Mouse (Mus musculus) embryonic facial prominence, embryonic 13.5 days (tissue): ENCODE measurements at regions not wholly inside any gene's neighbourhood (a gene's known extent, or its start where the extent isn't known, plus 50 kb on each side); places are given as distances from the start of the nearest gene placed in this dataset.

Experiments
- ATAC-seq: fragments of 200-750 bp; cut with Nextera tagmentation; 2 replicates; pipeline ENCODE4 v1.8.0; 2017; ENCODE audit warnings: low read depth; ENCODE audit not compliant: insufficient number of reproducible peaks, insufficient read depth, low FRiP score, low TSS enrichment
- H3K27ac ChIP-seq: fragments of 300-500 bp; sonication (generic); 2 replicates; pipeline ENCODE4 v1.5.1; 2015; ENCODE audit warnings: moderate library complexity, mild to moderate bottlenecking, inconsistent platforms
- H3K27me3 ChIP-seq: fragments of 300-500 bp; sonication (generic); 2 replicates; pipeline ENCODE4 v1.6.1; 2015; ENCODE audit warnings: mild to moderate bottlenecking, inconsistent platforms
- H3K36me3 ChIP-seq: fragments of 300-500 bp; sonication (generic); 2 replicates; pipeline ENCODE4 v1.6.1; 2015; ENCODE audit warnings: mild to moderate bottlenecking, inconsistent platforms
- H3K4me1 ChIP-seq: fragments of 300-500 bp; sonication (generic); 2 replicates; pipeline ENCODE4 v1.6.1; 2015; ENCODE audit warnings: inconsistent platforms
- H3K4me2 ChIP-seq: fragments of 300-500 bp; sonication (generic); 2 replicates; pipeline ENCODE4 v1.6.1; 2015; ENCODE audit warnings: moderate library complexity, mild to moderate bottlenecking, inconsistent platforms
- H3K4me3 ChIP-seq: fragments of 300-500 bp; sonication (generic); 2 replicates; pipeline ENCODE4 v1.5.1; 2015; ENCODE audit warnings: mild to moderate bottlenecking, inconsistent platforms
- H3K9ac ChIP-seq: fragments of 300-500 bp; sonication (generic); 2 replicates; pipeline ENCODE4 v1.6.1; 2015; ENCODE audit warnings: mild to moderate bottlenecking, inconsistent platforms
- H3K9me3 ChIP-seq: fragments of 300-500 bp; sonication (generic); 2 replicates; pipeline ENCODE4 v1.6.1; 2016; ENCODE audit warnings: inconsistent platforms
- WGBS: fragments of 180-500 bp; shearing (Covaris S2); methylation state at CpG from one replicate; pipeline ENCODE4 v1.1.7; 2015; ENCODE audit warnings: mixed read lengths; 5-methylcytosine and 5-hydroxymethylcytosine counted together

DNA sequence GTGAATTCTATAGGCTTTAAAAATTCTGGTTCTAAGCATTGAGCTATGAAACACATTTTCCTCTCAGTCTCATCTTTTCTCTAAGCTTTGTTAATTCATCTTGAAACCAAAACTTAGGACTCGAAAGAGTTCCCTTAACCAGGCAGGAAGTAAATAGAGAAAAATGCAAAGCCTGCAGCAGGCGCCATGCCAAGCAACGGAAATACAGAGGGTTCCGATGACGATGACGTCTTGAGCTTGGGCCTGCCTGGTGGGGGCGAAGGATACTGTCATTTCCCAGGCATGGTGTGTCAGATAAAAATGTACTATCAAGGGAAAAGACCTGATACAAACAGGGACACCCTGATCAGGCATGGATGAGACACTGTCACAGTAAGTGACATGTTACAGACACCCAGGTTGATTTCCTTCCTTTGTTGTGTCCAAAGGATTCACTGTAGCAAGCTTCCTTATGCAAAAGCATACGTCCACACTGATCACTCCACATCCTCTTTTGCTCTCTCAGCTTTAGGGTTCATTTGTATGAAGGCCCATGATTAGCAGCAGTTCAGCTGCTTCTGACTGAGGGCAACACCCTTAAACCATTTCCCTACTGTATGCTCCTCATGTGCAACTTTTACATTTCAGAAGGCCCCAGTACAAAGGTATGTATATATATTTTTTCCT, 135.0 kb downstream of the Cemip2 start:
- Histone ChIP-seq H3K4me2 (no peak overlapping the region), H3K4me3 (no peak overlapping the region), H3K36me3 (no peaks in the 10 kb centered on the region), H3K9ac (no peak overlapping the region), H3K27me3 (no peaks in the 10 kb centered on the region), H3K27ac (no peak overlapping the region), H3K4me1 (peaks cover 15% of the 10 kb centered on the region), H3K9me3 (no peaks in the 10 kb centered on the region)
- 73% methylated on average over 8 of the region's 8 CpGs for WGBS
- ATAC-seq, result no peak

DNA sequence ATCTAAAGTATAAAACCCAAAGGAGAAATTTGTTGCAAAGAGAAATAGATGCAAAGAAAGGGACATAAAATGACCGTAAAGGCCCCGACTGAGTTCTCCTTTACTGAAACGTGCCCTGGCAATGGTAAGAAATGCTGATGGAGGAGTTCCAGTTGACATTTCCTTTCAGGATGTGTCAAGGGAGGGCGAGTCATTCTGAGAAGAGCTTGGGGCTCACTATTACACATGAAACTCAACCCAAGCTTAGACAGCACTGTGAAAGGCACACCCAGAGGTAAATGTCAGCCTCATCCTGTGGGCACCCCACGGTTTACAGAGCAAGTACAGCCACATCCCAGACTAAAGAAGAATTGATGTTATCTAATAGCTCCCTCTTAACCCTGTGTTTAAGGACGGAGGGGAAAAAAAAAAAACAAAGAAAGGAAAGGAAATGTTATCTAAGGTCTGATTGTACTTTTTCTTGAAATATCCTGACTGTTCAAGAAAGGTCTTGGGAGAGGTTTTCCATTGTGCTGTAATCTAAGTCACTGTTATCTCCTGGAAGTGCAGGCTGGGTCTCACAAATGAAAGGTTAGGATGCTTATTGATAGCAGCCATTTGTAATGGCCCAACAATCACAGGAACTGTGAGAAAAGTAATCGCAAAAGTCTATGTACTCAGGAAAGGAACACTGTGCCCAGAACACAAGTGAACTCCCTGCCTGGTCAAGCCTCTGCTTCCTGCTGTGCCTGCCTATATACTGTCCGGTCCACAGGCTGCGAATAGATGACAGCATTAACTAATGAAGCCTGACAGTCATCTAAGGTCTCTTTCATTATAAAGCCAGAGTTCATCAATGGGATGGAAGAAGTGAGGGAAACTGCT, 135.8 kb downstream of the Cemip2 start:
- no peaks in the 10 kb centered on the region for H3K36me3 ChIP-seq
- peaks cover 15% of the 10 kb centered on the region for H3K4me1 ChIP-seq
- no peaks in the 10 kb centered on the region for H3K9me3 ChIP-seq
- 46% methylated on average over 9 of the region's 9 CpGs for WGBS
- H3K9ac ChIP-seq, result no peak overlapping the region
- H3K4me2 ChIP-seq, result no peak overlapping the region
- ATAC-seq, result no peak
- no peak overlapping the region for H3K4me3 ChIP-seq
- H3K27ac ChIP-seq, result no peak overlapping the region
- no peaks in the 10 kb centered on the region for H3K27me3 ChIP-seq

DNA sequence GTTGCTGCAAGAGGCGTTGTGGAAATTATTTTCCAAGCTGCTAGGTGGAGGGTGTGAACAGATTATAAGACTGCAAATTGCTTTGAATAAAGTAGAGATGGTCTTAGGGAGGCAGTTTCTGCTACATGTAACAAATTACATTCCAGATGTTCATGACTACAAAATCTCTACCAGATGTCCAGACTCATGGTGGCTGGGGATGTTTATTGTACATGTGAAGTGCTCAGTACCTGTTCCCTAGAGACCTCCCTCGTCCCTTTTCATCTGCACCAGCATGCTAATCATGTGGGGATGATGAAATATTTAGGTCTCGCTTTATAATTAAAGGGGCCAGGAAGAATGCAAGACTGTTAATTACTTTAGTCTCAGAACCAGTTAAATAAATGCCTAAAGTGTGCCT, 136.5 kb downstream of the Cemip2 start:
- Histone ChIP-seq H3K4me1 (peaks cover 15% of the 10 kb centered on the region), H3K4me3 (no peak overlapping the region), H3K4me2 (no peak overlapping the region), H3K27me3 (no peaks in the 10 kb centered on the region), H3K27ac (no peak overlapping the region), H3K9me3 (no peaks in the 10 kb centered on the region), H3K36me3 (no peaks in the 10 kb centered on the region), H3K9ac (no peak overlapping the region)
- no peak for ATAC-seq
- 26% methylated on average over 3 of the region's 3 CpGs for WGBS

DNA sequence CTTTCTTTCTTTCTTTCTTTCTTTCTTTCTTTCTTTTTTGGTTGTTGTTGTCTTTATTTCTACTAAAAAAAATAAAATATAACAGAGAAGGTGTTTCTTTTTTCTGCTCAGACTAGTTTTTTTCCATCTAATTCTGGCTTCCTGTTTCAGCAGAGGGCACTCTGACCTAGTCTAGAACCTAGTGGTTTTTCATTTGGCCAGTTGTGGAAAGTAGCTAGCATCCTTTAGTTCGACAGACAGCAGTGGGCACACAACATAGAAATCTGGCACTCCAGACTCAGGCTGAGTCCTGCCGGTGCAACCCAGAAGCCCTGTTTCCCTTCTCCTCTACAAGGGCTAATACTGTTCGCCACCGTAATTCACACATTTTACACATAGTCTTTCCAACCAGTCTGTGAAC, 140.0 kb downstream of the Cemip2 start:
- H3K4me3 ChIP-seq, result no peak overlapping the region
- H3K9me3 ChIP-seq, result no peaks in the 10 kb centered on the region
- WGBS, result 86% methylated on average over 4 of the region's 4 CpGs
- no peaks in the 10 kb centered on the region for H3K36me3 ChIP-seq
- H3K27me3 ChIP-seq, result no peaks in the 10 kb centered on the region
- no peak overlapping the region for H3K4me2 ChIP-seq
- ATAC-seq, result no peak
- peaks cover 15% of the 10 kb centered on the region for H3K4me1 ChIP-seq
- H3K27ac ChIP-seq, result no peak overlapping the region
- H3K9ac ChIP-seq, result no peak overlapping the region

DNA sequence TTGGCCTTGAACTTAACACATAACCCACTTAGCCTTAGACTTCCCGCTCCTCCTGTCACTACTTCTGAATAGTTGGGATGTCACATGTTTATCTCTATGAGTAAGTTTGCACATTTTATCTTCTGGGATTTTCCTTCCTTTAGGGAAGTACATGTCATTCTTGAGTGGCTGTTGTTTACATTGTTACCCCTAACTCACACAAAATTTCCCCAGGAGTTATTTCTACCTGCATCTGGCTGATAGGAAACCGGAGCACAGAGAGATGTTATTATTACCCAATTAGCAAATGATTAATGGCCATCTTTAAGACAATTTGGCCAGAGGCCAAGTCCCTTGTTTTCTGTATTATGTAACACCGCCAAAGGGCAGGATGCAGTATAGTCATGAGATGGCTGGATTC, 140.9 kb downstream of the Cemip2 start:
- no peak for ATAC-seq
- H3K9ac ChIP-seq, result no peak overlapping the region
- H3K9me3 ChIP-seq, result no peaks in the 10 kb centered on the region
- H3K27ac ChIP-seq, result no peak overlapping the region
- no peaks in the 10 kb centered on the region for H3K27me3 ChIP-seq
- H3K4me2 ChIP-seq, result no peak overlapping the region
- no peak overlapping the region for H3K4me3 ChIP-seq
- WGBS, result 71% methylated on average over 3 of the region's 3 CpGs
- no peaks in the 10 kb centered on the region for H3K36me3 ChIP-seq
- H3K4me1 ChIP-seq, result peaks cover 11% of the 10 kb centered on the region

DNA sequence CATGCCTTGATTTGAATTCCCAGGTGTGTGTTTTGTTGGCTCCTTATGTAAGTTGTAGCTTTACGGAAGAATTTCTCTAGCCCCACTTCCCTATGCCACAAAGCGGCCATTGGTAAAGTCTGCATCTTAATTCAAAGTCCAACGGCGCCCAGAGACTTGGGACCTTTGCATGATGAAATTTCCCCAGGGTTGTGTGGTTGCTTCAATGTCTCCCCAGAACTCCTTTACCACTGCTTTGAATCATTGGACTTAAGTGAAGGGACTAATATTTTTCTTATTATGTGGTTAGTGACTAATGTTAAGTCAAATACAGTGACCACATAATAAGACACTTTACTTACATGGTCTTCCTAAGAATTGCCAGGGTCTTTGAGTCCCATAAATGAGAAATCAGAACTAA, 162.0 kb downstream of the Cemip2 start:
- no peaks in the 10 kb centered on the region for H3K4me1 ChIP-seq
- H3K27ac ChIP-seq, result no peak overlapping the region
- H3K4me3 ChIP-seq, result no peak overlapping the region
- H3K36me3 ChIP-seq, result no peaks in the 10 kb centered on the region
- no peak for ATAC-seq
- no peaks in the 10 kb centered on the region for H3K9me3 ChIP-seq
- WGBS, result 86% methylated on average over 4 of the region's 4 CpGs
- H3K27me3 ChIP-seq, result no peaks in the 10 kb centered on the region
- H3K9ac ChIP-seq, result no peak overlapping the region
- H3K4me2 ChIP-seq, result no peak overlapping the region

DNA sequence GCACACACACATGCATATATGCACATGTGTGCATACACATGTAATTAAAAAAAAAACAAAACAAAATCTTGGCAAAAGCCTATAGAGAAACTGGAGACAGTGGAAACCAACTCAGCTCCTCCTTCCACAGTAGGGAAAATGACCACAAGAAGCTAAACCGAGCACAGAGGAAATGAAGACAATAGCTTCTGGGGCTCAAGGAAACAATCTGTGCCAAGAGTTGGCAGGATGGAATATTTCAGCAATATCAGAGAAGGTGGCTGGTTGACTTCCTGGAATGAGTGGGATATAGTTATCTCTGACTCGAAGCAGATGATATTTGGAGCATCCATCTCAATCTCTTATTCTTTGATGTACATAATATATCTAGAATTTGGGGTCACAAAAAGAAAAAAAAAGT, 163.6 kb downstream of the Cemip2 start:
- Histone ChIP-seq H3K4me2 (no peak overlapping the region), H3K4me1 (no peaks in the 10 kb centered on the region), H3K9ac (no peak overlapping the region), H3K9me3 (no peaks in the 10 kb centered on the region), H3K27me3 (no peaks in the 10 kb centered on the region), H3K27ac (no peak overlapping the region), H3K4me3 (no peak overlapping the region), H3K36me3 (no peaks in the 10 kb centered on the region)
- 66% methylated on average over 2 of the region's 2 CpGs for WGBS
- ATAC-seq, result no peak

DNA sequence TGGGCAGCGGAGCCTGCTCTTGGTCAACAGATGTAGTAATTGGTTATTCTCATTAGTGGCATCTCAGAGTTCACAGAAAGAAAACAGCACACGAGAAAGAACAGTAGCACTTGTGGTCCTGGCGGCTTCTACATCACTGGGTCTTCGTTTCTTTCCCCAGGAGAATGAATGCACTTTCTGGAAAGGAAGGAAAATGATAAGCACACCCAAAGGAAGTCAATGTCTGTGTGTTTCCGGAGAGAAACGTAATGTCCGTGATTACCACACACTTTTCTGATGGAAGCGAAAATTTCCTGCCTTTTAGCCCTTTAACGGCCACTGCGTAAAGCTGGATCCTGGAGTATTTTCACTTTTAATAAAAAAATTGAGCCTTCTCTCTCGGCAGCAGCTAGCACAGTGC, 164.1 kb downstream of the Cemip2 start:
- H3K4me2 ChIP-seq, result no peak overlapping the region; the same call in 1 of the 2 replicates
- H3K9ac ChIP-seq, result no peak overlapping the region
- 49% methylated on average over 11 of the region's 11 CpGs for WGBS
- no peaks in the 10 kb centered on the region for H3K9me3 ChIP-seq
- no peak overlapping the region for H3K4me3 ChIP-seq
- H3K27me3 ChIP-seq, result no peaks in the 10 kb centered on the region
- no peak overlapping the region; the same call in 1 of the 2 replicates for H3K27ac ChIP-seq
- no peak for ATAC-seq
- no peaks in the 10 kb centered on the region for H3K36me3 ChIP-seq
- no peaks in the 10 kb centered on the region for H3K4me1 ChIP-seq

DNA sequence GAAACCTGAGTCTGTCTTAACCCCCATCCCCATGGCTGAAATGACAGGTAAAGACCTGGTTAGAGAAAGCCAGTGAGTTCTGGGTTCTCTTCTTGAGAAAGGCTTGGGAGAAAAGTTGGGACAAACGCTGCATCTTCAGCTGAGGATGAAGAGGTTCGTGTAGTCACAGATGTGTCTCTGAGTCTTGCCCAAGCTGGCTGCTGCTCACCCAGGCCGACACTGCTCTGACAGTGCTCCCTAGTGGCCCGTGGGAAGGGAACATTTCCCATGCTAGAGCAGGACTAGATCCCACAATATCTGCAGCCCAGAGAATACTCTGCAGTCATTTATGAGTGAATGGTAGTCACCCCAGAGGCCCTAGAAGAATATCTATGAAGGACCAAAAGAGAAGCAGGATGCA, 165.3 kb downstream of the Cemip2 start:
- Histone ChIP-seq H3K4me3 (no peak overlapping the region), H3K4me1 (no peaks in the 10 kb centered on the region), H3K27me3 (no peaks in the 10 kb centered on the region), H3K9me3 (no peaks in the 10 kb centered on the region), H3K9ac (no peak overlapping the region), H3K27ac (no peak overlapping the region), H3K36me3 (no peaks in the 10 kb centered on the region), H3K4me2 (no peak overlapping the region)
- ATAC-seq, result no peak
- WGBS, result 68% methylated on average over 4 of the region's 4 CpGs

DNA sequence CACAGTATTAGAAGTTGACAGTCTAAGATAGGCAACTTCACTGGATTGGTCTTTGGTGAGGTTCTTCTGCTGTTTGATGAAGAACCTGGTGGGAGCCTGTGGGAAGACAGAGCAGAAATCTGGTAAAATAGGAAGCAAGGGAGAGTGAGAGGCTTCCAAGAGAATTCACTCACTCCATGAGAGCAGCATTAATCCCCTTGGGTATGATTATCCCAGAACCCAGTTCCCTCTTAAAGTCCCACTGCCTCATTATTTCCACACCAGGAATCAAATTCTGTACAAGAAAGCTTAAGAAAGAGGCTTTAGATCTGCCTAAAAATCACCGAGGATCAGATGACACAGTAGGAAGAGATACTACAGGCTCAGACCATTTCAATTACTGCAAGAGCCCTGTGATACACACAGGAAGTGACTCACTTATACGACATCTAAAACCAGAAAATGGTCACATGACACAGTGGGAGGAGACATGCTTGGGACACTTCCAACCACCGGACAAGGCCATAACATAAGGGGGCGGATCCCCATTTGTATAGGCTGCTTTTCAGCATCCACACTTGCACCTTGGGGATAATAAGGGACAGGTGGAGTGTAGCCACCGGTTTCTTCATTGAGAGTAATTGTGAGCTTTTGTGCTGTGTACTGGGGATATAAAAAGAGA, 168.2 kb downstream of the Cemip2 start:
- no peaks in the 10 kb centered on the region for H3K9me3 ChIP-seq
- no peak overlapping the region for H3K27ac ChIP-seq
- no peaks in the 10 kb centered on the region for H3K4me1 ChIP-seq
- no peak overlapping the region for H3K4me3 ChIP-seq
- 0 out of 2 replicates have a peak, but pooled peaks have one; percentile 15 for ATAC-seq
- no peak overlapping the region for H3K9ac ChIP-seq
- H3K27me3 ChIP-seq, result no peaks in the 10 kb centered on the region
- no peaks in the 10 kb centered on the region for H3K36me3 ChIP-seq
- 41% methylated on average over 5 of the region's 5 CpGs for WGBS
- H3K4me2 ChIP-seq, result no peak overlapping the region

DNA sequence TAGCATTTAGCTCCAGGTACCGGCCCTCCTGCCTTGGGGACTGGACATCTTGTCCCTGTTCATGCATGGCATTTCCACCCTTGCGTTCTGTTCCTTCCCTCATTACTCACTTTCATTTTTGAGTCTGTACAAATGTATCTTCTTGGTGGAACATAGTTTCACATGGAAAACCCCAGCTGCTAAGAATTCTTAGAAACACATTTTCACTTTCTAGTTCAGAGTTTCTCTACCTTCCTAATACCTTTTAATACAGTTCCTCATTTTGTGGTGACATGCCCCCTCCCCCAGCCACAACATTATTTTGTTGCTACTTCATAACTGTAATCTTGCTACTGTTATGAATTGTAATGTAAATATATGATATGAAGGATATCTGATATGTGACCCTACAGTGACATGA, 169.9 kb downstream of the Cemip2 start:
- WGBS, result 91% methylated on average over 2 of the region's 2 CpGs
- Histone ChIP-seq H3K4me2 (no peak overlapping the region), H3K4me3 (no peak overlapping the region)

DNA sequence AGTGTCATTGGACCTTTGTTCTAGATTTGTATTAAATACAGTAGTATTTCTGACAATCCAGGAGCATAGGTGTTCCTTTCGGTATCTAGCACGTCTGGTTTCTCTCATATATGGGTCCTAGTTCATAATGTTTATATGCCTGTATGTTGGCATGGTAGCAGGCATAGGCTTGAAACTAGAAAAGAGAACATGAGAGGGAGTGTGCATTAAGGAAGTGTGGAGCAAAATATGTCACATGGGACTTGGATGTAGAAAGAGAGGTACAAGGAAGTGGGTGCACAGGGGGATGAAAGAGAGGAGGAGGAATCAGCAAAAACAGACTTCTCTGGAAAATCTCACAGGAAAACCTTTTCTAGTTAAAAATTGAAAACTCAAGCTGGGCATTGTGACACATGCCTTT, 176.2 kb upstream of the Trpm3 start:
- no peaks in the 10 kb centered on the region for H3K4me1 ChIP-seq
- no peaks in the 10 kb centered on the region for H3K36me3 ChIP-seq
- H3K27me3 ChIP-seq, result no peaks in the 10 kb centered on the region
- H3K9ac ChIP-seq, result no peak overlapping the region
- H3K4me2 ChIP-seq, result no peak overlapping the region
- no peak overlapping the region for H3K27ac ChIP-seq
- 87% methylated on average over 2 of the region's 2 CpGs for WGBS
- no peak for ATAC-seq
- H3K4me3 ChIP-seq, result no peak overlapping the region
- no peaks in the 10 kb centered on the region for H3K9me3 ChIP-seq

More for the DNA sequence above, 169.9 kb downstream of the Cemip2 start:
- Histone ChIP-seq H3K27ac (no peak overlapping the region), H3K27me3 (no peaks in the 10 kb centered on the region), H3K4me1 (no peaks in the 10 kb centered on the region), H3K9ac (no peak overlapping the region), H3K36me3 (no peaks in the 10 kb centered on the region), H3K9me3 (no peaks in the 10 kb centered on the region)
- no peak for ATAC-seq
